ENCODE assay signal across 14 mouse cellular contexts in the genomic region with DNA sequence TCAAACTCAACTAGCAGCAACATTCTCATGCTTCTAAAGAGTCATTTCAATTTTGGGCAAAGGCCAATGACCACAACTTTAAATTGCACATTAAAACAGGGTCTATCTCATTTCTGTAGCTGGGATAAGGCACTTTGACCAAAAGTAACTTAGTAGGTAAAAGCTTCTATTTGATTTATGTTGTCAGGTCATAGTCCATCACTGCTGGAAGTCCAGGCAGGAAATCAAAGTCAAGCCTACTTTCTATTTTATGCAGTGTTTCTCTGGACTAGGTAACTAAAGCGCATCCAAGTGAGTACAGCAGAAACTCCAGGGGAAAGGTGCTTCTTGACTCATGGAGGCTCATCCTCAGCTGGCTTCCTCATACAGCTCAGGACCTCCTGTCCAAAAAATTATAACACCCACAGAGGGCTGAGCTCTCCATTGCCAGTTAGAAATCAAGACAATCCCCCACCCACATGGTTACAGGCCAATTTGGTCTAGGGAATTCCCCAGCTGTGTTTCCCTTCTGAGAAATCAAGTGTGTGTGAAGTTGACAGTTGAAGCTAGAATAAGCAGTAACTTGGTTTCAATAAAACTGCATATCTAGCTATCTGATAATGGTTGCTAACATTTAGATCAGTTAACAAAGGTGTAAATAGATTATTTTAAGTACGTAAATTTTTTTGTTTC.
DNase-seq lines count a peak whose midpoint lies in the region; ATAC-seq lines count a peak whose summit lies in the region.
"Had no signal": no experiment of that assay in that cellular context is flagged by ENCODE, and none has a peak within 500 bp of the region (broad histone marks: within the 10 kb centered on the region; RNA-seq: fewer than 3 reads in every experiment).

No protein-coding gene starts in this region.

- WGBS in kidney, embryonic 14.5 days = 54% methylated on average over 2 of the region's 2 CpGs
- 92% methylated on average over 2 of the region's 2 CpGs for WGBS in hindbrain, embryonic 14.5 days

- peak; percentile 20 for DNase-seq in kidney, adult 9 months
- peak; percentile 5 for DNase-seq in lung, postnatal 25 days (ENCODE audit: low spot score)
- DNase-seq in lung, postnatal 36 days = no peak
- no peak for DNase-seq in hindbrain, embryonic 14.5 days (ENCODE audit: low spot score)
- DNase-seq in adrenal gland, adult 8-10 months = no peak
- DNase-seq: cerebellum, postnatal 25 days; gastrocnemius, postnatal 36 days; thymus, postnatal 25 days had no signal

- no peak overlapping the region for H3K4me3 ChIP-seq in kidney, embryonic 14.5 days (ENCODE audit: low read length)
- no peak overlapping the region for H3K4me3 ChIP-seq in hindbrain, embryonic 14.5 days (replicated peaks; ENCODE audit: low read length)
- H3K4me3 ChIP-seq: heart, embryonic 12.5 days; limb, embryonic 13.5 days; lung, embryonic 15.5 days; neural tube, embryonic 15.5 days had no signal

- H3K4me1 ChIP-seq in kidney, embryonic 14.5 days (ENCODE audit: control insufficient read depth, insufficient read depth, low read length) = no peaks in the 10 kb centered on the region
- no peaks in the 10 kb centered on the region for H3K4me1 ChIP-seq in hindbrain, embryonic 14.5 days (replicated peaks; ENCODE audit: control insufficient read depth, insufficient read depth, low read length)
- H3K4me1 ChIP-seq: heart, embryonic 12.5 days; limb, embryonic 13.5 days; lung, embryonic 15.5 days; neural tube, embryonic 15.5 days had no signal

- no peak overlapping the region for H3K27ac ChIP-seq in kidney, embryonic 14.5 days (ENCODE audit: low read depth, low read length)
- no peak overlapping the region for H3K27ac ChIP-seq in hindbrain, embryonic 14.5 days
- H3K27ac ChIP-seq: limb, embryonic 13.5 days; lung, embryonic 15.5 days; neural tube, embryonic 15.5 days had no signal

- no peak overlapping the region for H3K9ac ChIP-seq in kidney, embryonic 14.5 days (ENCODE audit: low read depth, low read length)
- no peak overlapping the region for H3K9ac ChIP-seq in hindbrain, embryonic 14.5 days
- H3K9ac ChIP-seq: heart, embryonic 12.5 days; limb, embryonic 13.5 days; lung, embryonic 15.5 days; neural tube, embryonic 15.5 days had no signal

- ATAC-seq in kidney, embryonic 14.5 days (ENCODE audit: low FRiP score, low TSS enrichment) = no peak
- ATAC-seq in activated CD4-positive, CD25-positive, alpha-beta regulatory T cell, adult 4 months = peak; percentile 82
- ATAC-seq in hindbrain, embryonic 14.5 days (ENCODE audit: low FRiP score) = no peak

- 0 out of 2 replicates have a peak, but pooled peaks cover 3% of the 10 kb centered on the region for H3K9me3 ChIP-seq in kidney, embryonic 14.5 days (ENCODE audit: control insufficient read depth, low read length)
- H3K9me3 ChIP-seq in hindbrain, embryonic 14.5 days (ENCODE audit: control insufficient read depth, low read length) = no peaks in the 10 kb centered on the region
- H3K9me3 ChIP-seq: heart, embryonic 12.5 days; limb, embryonic 13.5 days; lung, embryonic 15.5 days; neural tube, embryonic 15.5 days had no signal

- no peaks in the 10 kb centered on the region for H3K27me3 ChIP-seq in kidney, embryonic 14.5 days (ENCODE audit: control insufficient read depth, insufficient read depth, low read length)
- no peaks in the 10 kb centered on the region for H3K27me3 ChIP-seq in hindbrain, embryonic 14.5 days (ENCODE audit: control insufficient read depth, insufficient read depth, low read length)
- H3K27me3 ChIP-seq: heart, embryonic 12.5 days; limb, embryonic 13.5 days; lung, embryonic 15.5 days; neural tube, embryonic 15.5 days had no signal

- no peaks in the 10 kb centered on the region for H3K36me3 ChIP-seq in kidney, embryonic 14.5 days (ENCODE audit: control insufficient read depth, insufficient read depth, low read length)
- no peaks in the 10 kb centered on the region for H3K36me3 ChIP-seq in hindbrain, embryonic 14.5 days (replicated peaks; ENCODE audit: control insufficient read depth, insufficient read depth)
- H3K36me3 ChIP-seq: heart, embryonic 12.5 days; limb, embryonic 13.5 days; lung, embryonic 15.5 days; neural tube, embryonic 15.5 days had no signal

- no peak overlapping the region for H3K4me2 ChIP-seq in kidney, embryonic 14.5 days (replicated peaks; ENCODE audit: low read depth, low read length)
- H3K4me2 ChIP-seq in hindbrain, embryonic 14.5 days (replicated peaks) = no peak overlapping the region
- H3K4me2 ChIP-seq: heart, embryonic 12.5 days; limb, embryonic 13.5 days; lung, embryonic 15.5 days; neural tube, embryonic 15.5 days had no signal

Comparison
In these comparisons a context has a peak if more than half of its experiments do, and no peak if none do; other contexts are left out.
1. DNase-seq: peak in kidney, adult 9 months (single experiment) and lung, postnatal 25 days (single experiment); none in lung, postnatal 36 days (single experiment), hindbrain, embryonic 14.5 days (single experiment) and adrenal gland, adult 8-10 months (single experiment).